Mouse (Mus musculus): ENCODE measurements around the gene Tceal8. TPM values are rescaled to one million over a fixed set of nuclear protein-coding genes. Genes with fewer than 3 reads are reported as not detected.
"Not testable (repeated sequence)": the region's sequence is repeated elsewhere in the genome, so short reads cannot be mapped to it uniquely, and the experiment has no call there.

The Tceal8 gene
- total RNA-seq, 2 experiments from 2014 or later, result 36.8 to 42.7 TPM

- DNase-seq (ENCODE audit: low spot score in 2 of 2), result not testable (repeated sequence)
Measured at GRCm38 (mm10) chrX:136139640-136140004, 32.5 kb downstream of the Tceal8 start.

GRCm38 (mm10) chrX:136138827-136139639 is 33.1 kb downstream of the Tceal8 start, which contains the start of gene Bex4:
TSS of gene Bex4 (plus strand) at chrX:136138996.
- DNase-seq (ENCODE audit: low spot score in 2 of 2); intact Hi-C loops (cut with DNase I): not testable (repeated sequence)

More at GRCm38 (mm10) chrX:136139640-136140004, 32.5 kb downstream of the Tceal8 start:
- intact Hi-C loops (cut with DNase I), result not testable (repeated sequence)

- DNase-seq (ENCODE audit: low spot score in 2 of 2), result no peak
Measured at GRCm38 (mm10) chrX:136135559-136135958, 36.6 kb downstream of the Tceal8 start.

GRCm38 (mm10) chrX:136127744-136128064 is 44.4 kb downstream of the Tceal8 start:
- intact Hi-C loops (cut with DNase I), result no loop called here
- peak; percentile 63 to 73 for DNase-seq (ENCODE audit: low spot score in 2 of 2)

More at GRCm38 (mm10) chrX:136135559-136135958, 36.6 kb downstream of the Tceal8 start:
- intact Hi-C loops (cut with DNase I), result no loop called here

GRCm38 (mm10) chrX:136127038-136127743 is 45.0 kb downstream of the Tceal8 start:
- intact Hi-C loops (cut with DNase I), result no loop called here
- peak in 1 of 2 experiments; percentile 8 for DNase-seq (ENCODE audit: low spot score in 2 of 2)

Small RNAs within 50 kb of the gene (microRNA-seq; reads per million reads assigned to microRNA genes)
- gene Mir6383, result 0 reads per million in 2 experiments

Other genes with a start within 250 kb of the Tceal8 start
- gene Arxes2, start 178.5 kb downstream of the Tceal8 start, total RNA-seq (2021), result 10 to 100 TPM; 77.8 to 96.9 TPM
- 10 to 100 TPM; 57.2 to 59.4 TPM for gene Arxes1, start 139.0 kb downstream of the Tceal8 start, total RNA-seq (2021)
- 100 to 1,000 TPM; 410 to 431 TPM for gene Bex2, start 104.1 kb downstream of the Tceal8 start, total RNA-seq (2021)
- not detected for gene Nxf3, start 87.1 kb downstream of the Tceal8 start, total RNA-seq (2021)
- gene Bex4, start 33.3 kb downstream of the Tceal8 start, total RNA-seq (2021), result 10 to 100 TPM; 19.9 to 29.8 TPM
- gene Tceal5, start 31.5 kb upstream of the Tceal8 start, total RNA-seq (2021), result 100 to 1,000 TPM; 119 to 143 TPM
- 1 to 10 TPM; 3.6 to 5.8 TPM for gene Tceal7, start 42.4 kb upstream of the Tceal8 start, total RNA-seq (2021)
- gene Bex1, start 43.2 kb upstream of the Tceal8 start, total RNA-seq (2021), result 100 to 1,000 TPM in 1 of 2 experiments, 10 to 100 TPM in 1; 95.2 to 113 TPM
- gene Tceal9, start 72.7 kb upstream of the Tceal8 start, total RNA-seq (2021), result 100 to 1,000 TPM in 1 of 2 experiments, 10 to 100 TPM in 1; 96.6 to 110 TPM
- gene Bex3, start 97.9 kb upstream of the Tceal8 start, total RNA-seq (2021), result 100 to 1,000 TPM; 373 to 380 TPM

Measured in left cerebral cortex, postnatal 14 days (tissue).